Mouse (Mus musculus): Measurements from ENCODE around the gene Smad1.

- TF ChIP-seq CTCF (IDR thresholded peaks at IDR 0.05; ENCODE audit: low read depth, low read length) = no peak
- no peak for TF ChIP-seq POLR2AphosphoS5 (IDR thresholded peaks at IDR 0.05; ENCODE audit: insufficient replicate concordance, low read depth, low read length)
- no peak for TF ChIP-seq GATA1 (IDR thresholded peaks at IDR 0.05; ENCODE audit: borderline replicate concordance, low read length)
- TF ChIP-seq TAL1 (conservative IDR thresholded peaks at IDR 0.05; ENCODE audit: low read depth, low read length) = no peak
Measured at GRCm38 (mm10) chr8:79400671-79401070, 1.4 kb upstream of the Smad1 start.
